Mouse (Mus musculus): ENCODE data around the gene Alox5ap.

Gene Alox5ap

GRCm38 (mm10) chr5:149312884-149313652 lies 48.5 kb downstream of the Alox5ap start:
- in situ Hi-C loops (cut with MboI, MseI), result no loop called here

GRCm38 (mm10) chr5:149314514-149315081 lies 50.0 kb downstream of the Alox5ap start:
- in situ Hi-C loops (cut with MboI, MseI), result loop anchor here (5.0 kb wide), 1 partner anchor 37 kb away; no protein-coding TSS in a partner anchor

- in situ Hi-C loops (cut with MboI, MseI), result loop anchor here (5.0 kb wide), 1 partner anchor 40 kb away; no protein-coding TSS in a partner anchor
Measured at GRCm38 (mm10) chr5:149316926-149317325, 52.4 kb downstream of the Alox5ap start.

GRCm38 (mm10) chr5:149319874-149320323 lies 55.3 kb downstream of the Alox5ap start:
- in situ Hi-C loops (cut with MboI, MseI), result loop anchor here (5.0 kb wide), 1 partner anchor 43 kb away; no protein-coding TSS in a partner anchor

- in situ Hi-C loops (cut with MboI, MseI), result no loop called here
Measured at GRCm38 (mm10) chr5:149320534-149321482, 56.2 kb downstream of the Alox5ap start.

- in situ Hi-C loops (cut with MboI, MseI), result no loop called here
Measured at GRCm38 (mm10) chr5:149321909-149322841, 57.6 kb downstream of the Alox5ap start.

GRCm38 (mm10) chr5:149322938-149323553 lies 58.5 kb downstream of the Alox5ap start:
- in situ Hi-C loops (cut with MboI, MseI), result no loop called here

GRCm38 (mm10) chr5:149324739-149325138 lies 60.2 kb downstream of the Alox5ap start:
- in situ Hi-C loops (cut with MboI, MseI), result no loop called here

- in situ Hi-C loops (cut with MboI, MseI), result no loop called here
Measured at GRCm38 (mm10) chr5:149329098-149329887, 64.7 kb downstream of the Alox5ap start.

DNA sequence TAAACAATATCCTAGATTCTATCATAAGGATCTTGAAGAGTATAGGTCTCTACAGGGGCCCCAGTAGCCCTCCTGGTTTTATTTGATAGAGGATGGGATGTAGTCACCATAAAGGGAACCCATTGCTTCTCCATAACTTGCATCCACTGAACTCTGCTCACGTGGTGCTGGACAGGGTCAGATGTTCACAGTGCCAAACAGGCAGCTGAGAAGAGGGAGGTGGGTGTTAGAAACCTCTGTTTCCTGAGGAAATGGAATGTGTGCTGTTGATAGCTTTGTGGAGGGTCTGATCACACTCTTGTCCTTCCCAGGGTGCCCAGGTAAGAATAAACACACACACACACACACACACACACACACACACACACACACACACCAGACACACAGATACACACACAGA lies 66.0 kb downstream of the Alox5ap start:
- in situ Hi-C loops (cut with MboI, MseI), result loop anchor here (10.0 kb wide), 1 partner anchor 326 kb away; no protein-coding TSS in a partner anchor

DNA sequence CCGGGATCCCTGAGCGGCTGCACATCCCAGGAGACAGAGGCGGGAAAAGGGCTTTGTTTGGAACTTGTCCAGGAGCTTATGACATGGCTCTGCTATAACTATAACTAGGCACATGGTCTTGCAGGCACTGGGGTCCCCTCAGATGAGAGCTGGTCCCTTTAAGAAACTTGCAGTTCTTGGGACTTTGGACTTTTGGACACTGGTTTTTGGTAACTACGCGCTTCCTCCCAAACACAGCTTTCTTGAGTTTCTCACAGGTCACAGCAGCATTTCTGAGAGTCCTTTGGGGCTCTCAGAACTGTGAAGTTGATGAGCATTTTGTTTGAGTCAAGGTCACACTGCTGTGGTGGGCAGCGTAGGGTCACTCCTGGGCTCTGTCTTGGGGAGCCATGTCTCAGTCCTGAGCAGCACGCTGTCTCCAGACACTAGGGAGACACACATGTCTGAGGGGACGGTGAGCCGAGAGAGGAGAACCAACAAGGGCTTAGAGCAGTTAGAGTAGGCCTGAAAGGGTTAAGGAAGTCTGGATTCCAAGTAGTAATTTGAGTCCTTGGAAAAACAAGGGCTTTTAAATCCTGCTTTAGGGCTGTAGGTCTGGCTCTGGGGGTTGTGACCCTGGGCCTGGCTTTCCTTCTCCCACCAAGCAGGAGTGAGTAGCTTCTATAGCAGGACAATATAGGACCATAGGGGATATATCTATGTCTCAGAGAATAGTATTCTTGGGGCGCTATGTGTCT lies 67.0 kb downstream of the Alox5ap start:
- in situ Hi-C loops (cut with MboI, MseI), result loop anchor here (10.0 kb wide), 1 partner anchor 327 kb away; no protein-coding TSS in a partner anchor

- in situ Hi-C loops (cut with MboI, MseI), result loop anchor here (10.0 kb wide), 1 partner anchor 328 kb away; no protein-coding TSS in a partner anchor
Measured at GRCm38 (mm10) chr5:149332787-149333186, 68.2 kb downstream of the Alox5ap start.

- in situ Hi-C loops (cut with MboI, MseI), result loop anchor here (10.0 kb wide), 1 partner anchor 329 kb away; no protein-coding TSS in a partner anchor
Measured at GRCm38 (mm10) chr5:149333941-149334698, 69.6 kb downstream of the Alox5ap start.

DNA sequence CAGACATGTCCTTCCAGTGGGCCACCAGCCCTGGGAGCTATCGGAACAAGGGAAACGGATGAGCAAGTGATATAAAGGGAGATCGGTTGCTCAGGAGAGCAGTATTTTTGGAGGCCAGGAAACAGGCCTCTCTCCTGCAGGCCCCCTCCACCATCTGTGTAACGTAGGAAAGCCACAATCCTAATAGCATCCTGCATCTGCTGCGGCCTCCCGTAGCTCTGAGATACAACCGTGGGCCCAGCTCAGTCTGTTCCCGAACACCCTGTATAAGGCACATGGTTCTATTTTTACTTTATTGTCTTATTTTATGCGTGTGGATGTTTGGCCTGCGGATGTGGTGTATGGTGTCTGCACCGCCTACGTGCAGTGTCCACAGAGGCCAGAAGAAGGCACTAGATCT lies 70.4 kb downstream of the Alox5ap start:
- in situ Hi-C loops (cut with MboI, MseI), result loop anchor here (10.0 kb wide), 1 partner anchor 330 kb away; no protein-coding TSS in a partner anchor

- in situ Hi-C loops (cut with MboI, MseI), result loop anchor here (10.0 kb wide), 1 partner anchor 331 kb away; no protein-coding TSS in a partner anchor
Measured at GRCm38 (mm10) chr5:149335563-149336238, 71.1 kb downstream of the Alox5ap start.

GRCm38 (mm10) chr5:149337148-149337547 lies 72.6 kb downstream of the Alox5ap start:
- in situ Hi-C loops (cut with MboI, MseI), result loop anchor here (10.0 kb wide), 1 partner anchor 332 kb away; no protein-coding TSS in a partner anchor
